Mouse (Mus musculus) natural killer cell, adult 2 months (primary cell): ENCODE data around the gene Esp3.
"Not testable (repeated sequence)": the region's sequence is repeated elsewhere in the genome, so short reads cannot be mapped to it uniquely, and the experiment has no call there.

Experiments
- DNase-seq, 2 experiments: peaks; one replicate each; pipeline ENCODE4 v3.0.0; 2022; ENCODE audit warnings: low spot score in 2 of 2

The Esp3 gene

DNA sequence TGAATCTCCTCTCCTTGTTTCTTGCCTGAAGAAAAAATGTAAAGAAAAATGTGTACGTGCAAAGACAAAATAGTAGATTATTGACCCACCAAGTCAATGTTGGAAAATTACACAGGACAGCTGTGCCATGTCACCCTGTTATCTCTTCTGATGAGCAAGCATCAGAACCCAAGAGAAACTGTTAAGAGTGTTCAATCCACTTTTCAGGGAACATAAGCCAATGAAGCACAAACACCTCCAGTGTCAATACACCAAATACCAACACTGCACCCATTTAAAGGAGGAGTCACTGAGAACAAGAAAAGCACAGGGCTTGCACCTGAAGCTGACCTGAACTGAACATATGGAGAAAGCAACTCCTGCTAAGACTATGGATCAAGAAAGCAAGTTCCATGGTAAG lies at the start of gene Esp3:
Gene Esp3, plus strand, starts transcription at position 301 of the 400 bp plus-strand sequence.
- DNase-seq: not testable (repeated sequence)

DNA sequence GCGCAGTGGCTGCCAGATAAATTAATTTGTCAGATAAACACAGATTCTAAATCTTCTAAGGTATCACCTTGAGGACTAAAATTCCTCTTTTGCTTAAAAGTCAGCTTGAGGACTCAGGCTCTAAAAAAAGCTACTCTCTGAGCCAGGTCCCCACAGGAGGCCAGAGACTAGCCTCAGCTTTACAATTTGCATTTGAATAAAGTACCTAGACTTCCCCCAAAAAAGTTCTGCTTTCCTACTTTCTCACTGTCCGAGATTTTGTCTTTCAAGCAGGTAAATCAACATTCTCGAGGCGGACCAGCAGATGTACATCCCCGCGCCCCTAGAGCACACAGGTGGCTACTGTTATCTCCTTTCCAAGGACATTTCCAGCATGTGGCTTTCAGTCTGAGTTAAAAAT lies 48.0 kb upstream of the Esp3 start:
- not testable (repeated sequence) for DNase-seq

DNA sequence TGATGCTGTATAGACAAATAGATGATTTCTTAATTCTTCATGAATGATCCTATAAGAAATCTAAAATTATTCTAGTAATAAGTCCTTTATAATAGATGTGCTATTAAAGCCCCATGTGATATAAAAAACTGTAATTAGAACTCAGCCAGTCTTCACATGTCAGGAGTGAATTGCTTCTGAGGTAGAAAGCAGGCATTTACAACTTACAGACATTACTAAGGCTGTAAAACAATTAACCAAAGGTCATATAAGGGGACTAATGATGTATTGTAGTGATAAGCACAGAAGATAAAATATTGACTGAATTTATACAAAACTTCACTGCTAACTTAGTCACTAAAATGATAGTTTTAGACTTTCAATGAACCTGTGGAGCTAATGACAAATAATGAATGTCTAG lies 40.6 kb upstream of the Esp3 start:
- no peak for DNase-seq

DNA sequence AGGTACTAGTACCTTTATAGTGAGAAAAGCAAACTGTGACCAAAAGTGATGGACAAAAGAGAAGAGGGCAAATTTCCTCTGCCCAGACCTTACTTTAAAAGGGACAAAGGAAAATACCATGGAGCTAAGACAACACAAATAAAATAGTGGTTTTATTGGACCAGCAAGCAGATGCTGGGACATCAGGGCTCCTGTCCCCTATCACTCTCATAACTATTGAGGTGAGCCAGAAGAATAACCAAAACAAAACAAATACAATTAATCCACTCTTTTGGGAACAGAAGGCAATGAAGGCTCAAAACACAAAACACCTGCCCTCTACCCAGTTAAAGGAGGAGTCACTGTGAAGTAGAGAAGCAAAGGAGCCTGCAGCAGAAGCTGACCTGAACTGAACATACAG lies 33.6 kb upstream of the Esp3 start, which contains the start of gene Esp4:
Gene Esp4, plus strand, starts transcription at position 301 of the 400 bp plus-strand sequence.
- no peak for DNase-seq

DNA sequence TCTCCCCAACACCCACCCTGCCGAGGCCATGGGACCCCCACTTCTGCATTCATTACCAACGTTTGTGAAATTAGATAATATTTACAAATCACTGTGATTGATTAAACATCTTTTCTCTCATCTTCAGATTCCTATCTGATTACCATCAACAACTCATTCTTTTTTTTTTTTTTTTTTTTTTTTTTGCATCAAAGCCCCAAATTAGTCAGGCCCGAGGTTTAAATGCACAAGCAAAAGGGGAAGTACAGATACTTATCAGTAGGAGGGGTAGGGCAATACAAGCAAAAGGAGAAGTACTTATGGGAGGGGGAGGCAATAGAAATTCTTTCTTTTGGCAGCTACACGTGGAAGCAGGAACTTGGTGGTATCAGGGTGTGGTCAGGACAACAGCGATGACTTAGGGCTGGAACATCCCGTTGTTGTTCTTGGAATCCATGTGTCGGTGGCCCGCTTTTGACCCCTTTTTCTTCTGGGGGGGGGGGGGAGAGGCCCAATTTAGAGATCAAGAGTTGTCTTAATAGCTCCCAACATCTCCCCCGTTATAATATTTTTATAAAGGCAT lies 30.3 kb downstream of the Esp3 start:
- not testable (repeated sequence) for DNase-seq

DNA sequence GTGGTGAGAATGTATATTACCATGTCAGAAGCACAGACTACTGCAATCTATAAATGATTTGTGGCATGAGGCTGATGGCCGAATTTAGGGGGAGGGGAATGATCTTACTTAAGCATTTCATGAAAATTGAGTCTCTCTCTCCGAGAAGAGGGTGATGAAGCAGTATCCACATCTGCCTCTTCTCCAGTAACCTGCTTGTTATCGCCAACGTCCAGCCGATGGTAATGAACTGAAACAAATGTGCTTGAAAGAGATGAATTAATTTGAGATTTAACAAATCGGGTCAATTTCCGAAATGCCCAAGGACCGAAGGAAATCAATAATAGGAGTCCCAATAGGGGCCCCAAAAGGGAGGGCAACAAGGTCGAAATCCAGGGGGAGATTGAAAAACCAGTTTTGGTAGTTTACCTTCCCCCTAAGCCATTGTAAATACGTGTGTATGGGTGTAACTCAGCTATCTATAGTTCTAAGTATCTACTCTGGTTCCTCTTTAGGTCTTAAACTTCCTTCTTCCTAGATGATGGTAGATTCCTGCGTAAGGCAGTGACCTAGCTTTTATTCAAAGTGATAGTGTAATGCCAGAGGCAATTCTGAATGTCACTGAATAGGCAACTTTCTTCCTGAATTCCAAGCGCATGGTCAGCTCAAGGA lies 31.4 kb downstream of the Esp3 start:
- DNase-seq: not testable (repeated sequence)
